Mouse (Mus musculus): ENCODE data around the gene Bcl2l11.

DNA sequence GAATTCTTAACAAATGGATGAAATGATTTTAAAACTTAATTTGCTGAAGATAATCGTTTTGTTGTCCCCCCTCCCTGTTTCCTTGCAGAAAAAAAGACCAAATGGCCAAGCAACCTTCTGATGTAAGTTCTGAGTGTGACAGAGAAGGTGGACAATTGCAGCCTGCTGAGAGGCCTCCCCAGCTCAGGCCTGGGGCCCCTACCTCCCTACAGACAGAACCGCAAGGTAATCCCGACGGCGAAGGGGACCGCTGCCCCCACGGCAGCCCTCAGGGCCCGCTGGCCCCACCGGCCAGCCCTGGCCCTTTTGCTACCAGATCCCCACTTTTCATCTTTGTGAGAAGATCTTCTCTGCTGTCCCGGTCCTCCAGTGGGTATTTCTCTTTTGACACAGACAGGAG is 2.7 kb downstream of the Bcl2l11 start:
- TF ChIP-seq CTCF (IDR thresholded peaks at IDR 0.05; ENCODE audit: extremely low read depth, insufficient read depth, low read length), result no peak
- TF ChIP-seq POLR2A (IDR thresholded peaks at IDR 0.05; ENCODE audit: extremely low read depth, insufficient read depth, low read length), result no peak

All from cortical plate, adult 2 months (tissue).